Mouse (Mus musculus) cerebellum, postnatal 10 days (tissue): ENCODE results near the gene Eef1akmt3.
"Not testable (repeated sequence)": the region's sequence is repeated elsewhere in the genome, so short reads cannot be mapped to it uniquely, and the experiment has no call there.

Source experiments
- DNase-seq, 2 experiments: peaks; one replicate each; pipeline ENCODE4 v3.0.0; 2021; ENCODE audit warnings: mixed read lengths in 2 of 2

The Eef1akmt3 gene

DNA sequence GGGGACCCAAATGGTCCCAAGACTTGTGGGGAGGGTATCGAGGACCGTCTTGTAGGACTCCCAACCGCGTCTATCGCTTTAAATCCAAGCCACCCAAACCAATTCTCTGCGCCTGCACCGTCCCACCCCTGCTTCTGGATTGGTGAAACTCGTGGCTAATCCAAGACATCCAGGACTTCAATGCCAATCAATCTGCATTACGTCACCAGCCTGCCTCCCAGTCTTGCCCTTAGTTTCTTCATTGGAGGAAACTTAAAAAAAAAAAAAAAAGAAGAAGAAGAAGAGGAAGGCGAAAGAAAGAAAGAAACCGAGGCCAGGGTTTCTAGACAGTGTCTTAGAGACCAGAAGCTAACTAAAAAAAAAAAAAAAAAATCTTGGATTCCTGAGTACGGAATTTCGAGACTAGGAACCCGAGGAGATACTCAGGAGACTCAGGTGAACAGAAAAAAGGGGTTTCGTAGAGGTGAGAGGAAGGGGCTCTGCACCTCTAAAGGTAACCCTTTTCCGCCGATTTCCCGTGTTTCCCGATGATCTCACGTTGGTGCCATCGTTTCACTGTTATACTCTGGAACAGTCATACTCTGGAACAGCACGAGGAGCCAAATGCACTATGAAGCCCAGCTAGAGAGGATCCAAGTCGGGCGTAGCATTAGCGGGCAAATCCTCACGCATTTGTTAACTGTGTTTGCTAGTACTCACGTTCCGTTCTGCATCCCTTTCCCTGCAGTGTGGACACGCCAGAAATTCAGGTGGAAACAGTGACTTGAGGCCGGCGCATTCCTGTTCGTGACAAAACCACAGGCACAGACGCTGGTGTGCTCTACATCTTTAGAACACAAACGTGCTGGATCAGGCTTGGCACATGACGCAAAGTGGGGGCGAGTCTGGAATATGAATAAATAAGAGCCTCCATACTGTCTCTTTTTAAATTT is 29.1 kb upstream of the Eef1akmt3 start, which contains the start of gene Tspan31:
Tspan31 (minus strand) TSS at position 75 of the 932 bp plus-strand sequence.
- peak; percentile 94 to 95 for DNase-seq

GRCm38 (mm10) chr10:127069281-127070189 is 28.2 kb upstream of the Eef1akmt3 start:
- DNase-seq = peak; percentile 80 to 81

- no peak for DNase-seq
Observed at GRCm38 (mm10) chr10:127068360-127069038, 27.2 kb upstream of the Eef1akmt3 start.

DNA sequence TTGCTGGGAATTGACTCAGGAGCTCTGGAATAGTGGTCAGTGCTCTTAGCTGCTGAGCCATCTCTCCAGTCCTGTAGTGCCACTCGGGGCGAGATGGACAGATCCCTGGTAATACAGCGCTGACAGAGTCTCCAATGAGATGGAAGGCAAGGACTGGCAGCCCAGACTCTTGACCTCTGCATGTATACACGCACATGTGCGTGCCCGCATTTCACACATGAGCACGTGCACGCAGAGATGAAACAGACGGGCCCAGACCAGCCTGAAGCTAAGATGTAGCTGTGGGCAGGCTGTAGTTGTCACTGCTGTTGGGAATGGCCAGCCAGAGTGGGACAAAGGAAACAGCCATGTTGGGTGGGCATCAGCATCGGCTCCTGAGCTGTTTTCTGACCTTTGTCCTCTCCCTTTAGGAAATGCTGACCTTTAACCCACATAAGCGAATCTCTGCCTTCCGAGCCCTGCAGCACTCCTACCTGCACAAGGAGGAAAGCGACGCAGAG is 25.3 kb upstream of the Eef1akmt3 start:
- DNase-seq = no peak

- no peak for DNase-seq
Observed at GRCm38 (mm10) chr10:127065981-127066380, 24.7 kb upstream of the Eef1akmt3 start.

- DNase-seq = peak in 1 of 2 experiments; percentile 41
Observed at GRCm38 (mm10) chr10:127063913-127064870, 22.9 kb upstream of the Eef1akmt3 start.

DNA sequence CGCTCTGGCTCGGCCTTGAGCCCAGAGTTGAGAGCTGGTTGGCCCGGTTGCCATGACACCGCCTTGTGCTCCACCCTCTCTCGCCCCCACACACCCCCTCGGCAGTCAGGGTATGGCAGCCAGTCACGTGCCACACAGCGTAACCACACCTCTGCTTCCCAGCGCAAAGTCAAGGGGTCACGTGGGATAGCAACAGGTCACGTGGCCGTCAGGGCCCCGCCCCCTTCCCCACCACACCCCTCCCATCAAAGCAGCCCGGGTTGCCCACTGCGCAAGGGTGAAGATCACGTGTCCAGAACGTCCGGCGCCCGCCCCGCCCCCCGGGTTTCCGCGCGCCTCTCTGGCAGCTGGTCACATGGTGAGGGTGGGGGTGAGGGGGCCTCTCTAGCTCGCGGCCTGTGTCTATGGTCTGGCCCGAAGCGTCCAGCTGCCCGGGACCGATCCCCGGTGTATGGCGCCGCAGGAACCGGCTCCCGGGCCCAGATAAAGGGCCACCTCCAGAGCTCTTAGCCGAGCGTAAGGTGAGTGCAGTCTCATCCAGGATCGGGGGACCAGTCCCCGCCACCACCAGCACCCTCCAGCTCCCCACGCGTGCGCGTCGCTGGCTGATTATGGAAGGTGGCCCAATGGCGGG is 22.0 kb upstream of the Eef1akmt3 start, which contains the start of gene Cdk4:
Cdk4 (plus strand) TSS at position 296 of the 634 bp plus-strand sequence.
- peak; percentile 100 for DNase-seq

- no peak for DNase-seq
Observed at GRCm38 (mm10) chr10:127062503-127062902, 21.2 kb upstream of the Eef1akmt3 start.

GRCm38 (mm10) chr10:127062101-127062500 is 20.8 kb upstream of the Eef1akmt3 start:
- DNase-seq = not testable (repeated sequence)

DNA sequence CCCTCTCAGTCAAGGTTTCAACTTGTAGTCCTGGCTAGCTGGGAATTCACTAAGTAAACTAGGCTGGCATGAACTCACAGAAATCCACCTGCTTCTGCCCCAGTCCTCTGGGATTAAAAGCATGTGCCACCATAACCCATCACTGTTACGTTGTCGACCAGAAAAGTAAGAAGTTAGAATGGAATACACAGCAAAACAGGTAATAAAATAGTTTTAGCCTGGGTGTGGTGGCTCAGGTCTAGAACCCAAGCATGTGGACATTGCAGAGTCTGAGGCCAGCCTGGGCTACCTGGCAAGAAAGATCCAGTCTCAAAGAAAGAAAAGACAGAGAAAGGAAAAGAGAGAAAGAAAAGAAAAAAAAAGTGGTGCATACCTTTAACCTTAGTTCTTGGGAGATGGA is 20.2 kb upstream of the Eef1akmt3 start:
- no peak for DNase-seq

DNA sequence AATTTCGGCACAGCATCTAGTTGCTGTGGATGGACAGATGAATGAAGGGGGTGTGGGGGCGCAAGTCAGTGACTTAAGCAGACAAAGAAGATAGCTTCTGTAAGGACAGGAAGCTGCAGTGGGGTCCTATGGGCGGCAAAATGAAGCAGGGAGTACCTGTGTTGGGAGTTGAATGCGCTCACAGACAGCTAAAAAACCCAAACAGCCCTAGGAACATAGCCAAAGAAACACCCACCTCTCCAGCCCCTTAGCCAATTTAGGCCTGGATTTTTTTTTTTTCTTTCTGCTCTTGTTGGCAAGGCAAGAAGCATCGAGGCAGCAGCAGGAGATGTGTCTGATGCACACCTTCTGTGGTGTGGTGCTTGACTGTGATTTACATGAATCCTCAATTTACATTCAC is 19.8 kb upstream of the Eef1akmt3 start:
- no peak for DNase-seq

DNA sequence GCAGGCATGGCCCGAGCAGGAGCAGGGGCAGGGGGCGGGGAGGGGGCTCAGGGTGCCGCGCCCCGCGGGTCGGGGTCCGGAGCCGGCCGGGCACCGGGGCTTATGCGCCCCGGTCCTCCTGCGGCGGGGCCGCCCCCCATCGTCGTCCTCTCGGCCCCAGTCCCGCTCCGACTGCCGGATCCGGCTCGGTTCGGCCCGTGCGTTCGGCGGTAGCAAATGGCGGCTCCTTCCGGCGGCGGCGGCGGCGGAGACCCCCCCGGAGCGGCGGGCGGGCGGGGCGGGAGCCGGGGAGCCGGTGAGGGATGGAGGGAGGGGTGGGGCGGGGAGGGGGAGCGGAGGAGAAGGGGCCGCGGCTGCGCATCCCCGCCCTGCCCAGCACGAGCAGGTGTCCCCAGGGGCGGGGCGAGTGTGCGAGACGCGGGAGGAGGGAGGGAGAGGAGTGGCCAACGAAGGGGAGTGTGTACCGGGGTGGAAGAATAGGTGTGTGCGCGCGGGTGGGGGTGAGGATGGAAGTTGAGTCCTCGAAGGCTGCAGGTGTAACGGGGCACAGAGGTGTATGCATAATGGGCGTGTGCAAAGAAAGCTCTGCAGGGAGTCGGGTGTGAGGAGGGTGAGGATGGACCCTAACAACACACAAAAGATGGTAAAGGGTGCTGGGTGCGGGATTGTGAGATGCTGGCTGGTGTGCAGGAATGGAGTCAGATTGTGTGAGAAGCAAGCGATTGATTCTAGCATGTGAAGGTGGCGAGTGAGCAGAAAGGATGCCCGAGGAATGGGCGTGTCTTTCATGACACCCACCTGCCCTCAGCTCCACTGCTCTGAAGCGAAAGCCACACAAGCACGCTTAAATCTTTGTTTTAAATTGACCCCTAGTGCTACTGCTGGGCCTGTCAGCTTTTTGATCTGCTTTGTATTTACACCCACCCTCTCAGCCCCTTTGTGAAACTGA is 18.9 kb upstream of the Eef1akmt3 start, which contains the start of gene March9:
March9 (minus strand) TSS at position 217 of the 949 bp plus-strand sequence.
- peak; percentile 91 to 94 for DNase-seq

DNA sequence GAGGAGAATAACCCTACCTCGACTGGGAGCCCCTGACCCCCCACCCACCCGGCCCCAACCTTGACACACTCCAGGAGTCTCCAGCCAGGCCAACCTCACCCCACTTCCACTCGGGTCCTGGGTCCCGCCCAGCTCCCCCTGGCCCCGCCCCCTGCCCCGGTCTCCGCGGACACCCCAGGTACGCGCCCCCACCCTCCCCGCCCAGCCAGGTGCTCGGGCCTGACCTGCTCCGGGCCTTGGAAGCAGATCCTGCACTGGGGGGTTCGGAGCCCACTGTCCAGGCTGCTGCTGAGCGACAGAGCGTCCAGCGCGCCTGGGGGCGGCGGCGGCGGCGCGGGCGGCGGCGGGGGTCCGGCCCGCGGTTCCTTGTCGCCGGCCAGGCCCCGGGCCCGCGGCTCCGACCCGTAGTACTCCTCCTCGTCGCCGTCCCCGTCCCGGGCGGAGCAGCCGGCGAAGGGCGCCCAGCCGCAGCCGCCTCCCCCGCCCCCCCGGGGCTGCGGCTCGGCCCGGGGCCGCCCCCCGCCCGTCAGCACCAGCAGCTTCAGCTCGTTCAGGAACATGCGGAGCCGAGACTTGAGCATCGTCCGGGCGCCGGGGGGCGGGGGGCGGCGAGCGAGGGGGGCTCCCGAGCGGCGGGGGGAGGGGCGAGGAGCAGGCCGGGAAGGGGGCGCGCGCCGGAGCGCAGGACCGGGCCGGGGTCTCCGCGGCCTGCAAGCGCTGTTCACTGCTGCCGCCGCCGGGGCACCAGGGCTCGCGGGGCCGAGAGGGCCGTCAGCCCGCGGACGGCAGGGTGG is 18.1 kb upstream of the Eef1akmt3 start:
- peak; percentile 71 to 73 for DNase-seq

- DNase-seq = peak in 1 of 2 experiments; percentile 45
Observed at GRCm38 (mm10) chr10:127058708-127059107, 17.4 kb upstream of the Eef1akmt3 start.

- peak; percentile 92 to 94 for DNase-seq
Observed at GRCm38 (mm10) chr10:127058161-127058560, 16.8 kb upstream of the Eef1akmt3 start.

- DNase-seq = no peak
Observed at GRCm38 (mm10) chr10:127056490-127056889, 15.2 kb upstream of the Eef1akmt3 start.

DNA sequence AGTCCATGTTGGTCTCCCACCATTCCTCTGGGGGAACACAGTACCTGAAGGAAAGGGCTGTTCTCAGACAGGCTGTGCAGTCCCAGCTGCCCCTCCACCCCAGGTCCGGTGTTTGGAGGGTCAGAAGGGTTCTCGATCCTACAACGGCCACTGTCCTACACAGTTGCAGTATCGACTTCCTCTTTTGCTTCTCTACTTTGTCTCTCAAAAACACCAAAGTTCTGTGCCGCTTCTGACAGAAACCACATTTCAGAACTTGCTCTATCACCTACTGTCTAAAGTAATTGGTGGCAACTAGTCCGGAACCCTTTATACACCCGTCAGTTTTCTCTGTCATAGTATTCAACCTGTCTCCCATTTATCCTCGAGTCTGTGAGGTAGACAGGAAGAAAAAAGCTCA is 14.1 kb upstream of the Eef1akmt3 start:
- no peak for DNase-seq

DNA sequence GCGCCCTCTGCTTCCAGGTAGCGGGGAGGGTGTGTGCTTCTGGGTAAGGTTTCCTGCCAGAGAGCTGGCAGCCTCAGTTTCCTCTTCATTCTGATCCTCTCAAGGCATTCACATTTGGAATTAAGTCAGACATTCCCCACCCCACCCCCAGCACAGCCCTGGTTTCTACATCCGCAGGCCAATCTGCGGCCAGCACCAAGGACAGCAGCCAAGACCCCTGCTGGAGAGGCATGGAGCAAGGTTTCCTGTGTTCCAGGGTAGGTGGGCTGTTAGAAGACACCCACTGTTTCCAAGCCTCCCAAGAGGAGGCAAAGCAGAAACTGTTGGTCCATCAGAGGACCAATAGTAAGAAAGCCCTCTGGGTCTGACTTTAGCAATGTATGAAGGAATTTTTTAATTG is 13.3 kb upstream of the Eef1akmt3 start:
- DNase-seq = peak in 1 of 2 experiments; percentile 48
